Mouse (Mus musculus) cerebellum, postnatal 36 days (tissue): ENCODE measurements at regions not wholly inside any gene's neighbourhood (a gene's known extent, or its start where the extent isn't known, plus 50 kb on each side); places are given as distances from the start of the nearest gene placed in this dataset.

Source experiments
- DNase-seq, 2 experiments: peaks; one replicate each; pipeline ENCODE4 v3.0.0; 2021 to 2022; ENCODE audit warnings: mixed read lengths in 2 of 2

- DNase-seq: peak; percentile 74 to 86
These were observed 135.8 kb upstream of the Gm6812 start for GRCm38 (mm10) chrX:69028650-69029049.

DNA sequence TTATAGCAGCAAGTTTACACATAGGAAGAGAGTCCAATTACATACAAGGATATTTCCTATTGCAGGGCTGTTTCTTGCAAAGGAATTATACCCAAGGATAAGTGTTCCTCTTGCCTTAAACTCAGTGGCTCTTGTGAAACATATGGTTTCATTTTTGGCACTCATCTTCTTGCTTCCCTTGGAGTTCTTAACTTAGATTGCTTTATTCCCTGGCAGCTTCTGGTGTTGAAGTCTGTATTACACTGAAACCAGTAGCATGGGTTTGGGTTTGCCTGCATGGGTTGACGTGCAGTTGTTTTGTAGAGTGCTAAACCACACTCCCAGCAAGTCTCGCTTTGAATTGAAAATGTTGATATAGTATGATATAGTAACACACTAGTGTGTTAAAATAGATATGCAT is 116.3 kb upstream of the Gm6812 start:
- no peak for DNase-seq

DNA sequence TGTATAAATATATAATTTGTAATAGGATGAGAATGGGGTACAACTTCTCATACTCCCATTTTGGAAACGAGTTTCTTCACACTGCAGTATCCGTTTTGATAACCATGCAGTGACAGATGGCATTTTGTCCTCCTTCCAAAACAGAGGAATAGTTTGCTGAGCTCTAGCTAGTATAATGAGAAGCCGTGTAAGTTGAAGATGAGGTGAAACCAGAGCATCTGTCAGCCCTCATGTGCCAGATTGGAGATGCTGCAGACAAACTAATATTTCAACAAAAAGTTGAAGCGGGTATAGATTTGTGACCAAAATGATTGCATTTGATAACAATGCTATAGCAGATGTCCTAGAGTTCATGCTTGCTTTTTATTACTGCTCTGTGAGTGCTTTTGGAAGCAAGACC is 115.1 kb upstream of the Gm6812 start:
- peak; percentile 5 to 8 for DNase-seq
